Mouse (Mus musculus) liver, adult 2 months (tissue): ENCODE measurements at regions not wholly inside any gene's neighbourhood (a gene's known extent, or its start where the extent isn't known, plus 50 kb on each side); places are given as distances from the start of the nearest gene placed in this dataset.

Source experiments
- CTCF ChIP-seq: fragments of 200-500 bp; IDR thresholded peaks from 2 replicates; pipeline ENCODE4 v1.5.1; 2011; ENCODE audit warnings: low read depth, low read length, control low read depth
- POLR2A ChIP-seq: fragments of 200-500 bp; IDR thresholded peaks from 2 replicates; pipeline ENCODE4 v1.6.1; 2011; ENCODE audit warnings: low read length, control low read depth; ENCODE audit not compliant: insufficient read depth; ENCODE audit errors: extremely low read depth

DNA sequence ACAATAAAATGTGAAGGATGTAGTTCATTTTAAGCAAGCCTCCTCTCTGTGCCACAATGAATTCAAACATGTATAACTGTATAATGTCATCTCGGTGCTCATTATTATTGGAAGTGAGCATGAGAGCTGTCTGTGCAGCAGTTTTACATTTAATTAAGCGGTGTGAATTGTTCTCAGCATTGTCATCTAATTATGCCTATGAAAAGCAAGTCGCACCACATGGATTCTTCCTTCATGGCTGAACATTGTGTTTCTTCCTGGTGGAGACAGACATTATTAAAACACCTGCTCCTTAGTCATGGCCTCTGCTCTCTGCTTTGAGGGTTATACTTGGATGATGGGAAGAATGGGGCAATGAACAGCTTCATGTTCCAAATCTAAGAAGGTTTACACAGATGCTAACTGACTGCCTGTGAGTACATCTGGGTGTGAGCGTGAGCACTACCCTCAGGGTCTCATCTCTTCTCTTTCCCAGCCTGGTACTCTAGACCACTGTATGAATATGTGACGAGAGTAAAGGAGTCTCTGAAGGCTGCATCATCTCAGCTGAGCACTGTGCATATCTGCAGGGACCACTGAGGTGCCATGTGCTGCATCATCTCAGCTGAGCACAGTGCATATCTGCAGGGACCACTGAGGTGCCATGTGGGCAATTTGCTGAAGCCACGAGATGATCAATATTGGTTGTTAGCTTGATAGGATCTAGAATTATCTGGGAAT is 628.6 kb upstream of the Chrm3 start:
- TF ChIP-seq CTCF, result no peak
- TF ChIP-seq POLR2A, result no peak
